Mouse (Mus musculus): Measurements from ENCODE around the gene Fmnl2. TPM values are rescaled to one million over a fixed set of nuclear protein-coding genes. Genes with fewer than 3 reads are reported as not detected.

Fmnl2 gene
- polyA plus RNA-seq, 1 experiment from 2014 or later, result 0.89 TPM

GRCm38 (mm10) chr2:52966227-52966626 is 108.6 kb downstream of the Fmnl2 start:
- Histone ChIP-seq H3K4me3 (ENCODE audit: low read depth, low read length) (no peak overlapping the region), H3K27ac (ENCODE audit: low read depth) (no peak overlapping the region), H3K9me3 (ENCODE audit: low read length) (no peaks in the 10 kb centered on the region), H3K4me2 (ENCODE audit: low read depth, low read length) (no peak overlapping the region), H3K4me1 (ENCODE audit: insufficient read depth) (no peaks in the 10 kb centered on the region; the same call in 1 of the 2 replicates), H3K27me3 (ENCODE audit: insufficient read depth, low read length) (no peaks in the 10 kb centered on the region), H3K9ac (replicated peaks) (no peak overlapping the region), H3K36me3 (replicated peaks; ENCODE audit: insufficient read depth, low read length) (no peaks in the 10 kb centered on the region)
- ATAC-seq (no peak), DNase-seq (no peak)
- TF ChIP-seq CTCF (IDR thresholded peaks at IDR 0.05; ENCODE audit: low read depth), result no peak
- no peak for TF ChIP-seq EP300 (IDR thresholded peaks at IDR 0.05; ENCODE audit: low read depth)
- 69% methylated on average over 5 of the region's 5 CpGs for WGBS (ENCODE audit: insufficient replicate concordance)

GRCm38 (mm10) chr2:52966820-52967460 is 109.3 kb downstream of the Fmnl2 start:
- H3K36me3 ChIP-seq (replicated peaks; ENCODE audit: insufficient read depth, low read length), result no peaks in the 10 kb centered on the region
- DNase-seq, result no peak
- TF ChIP-seq CTCF (IDR thresholded peaks at IDR 0.05; ENCODE audit: low read depth) (no peak), EP300 (IDR thresholded peaks at IDR 0.05; ENCODE audit: low read depth) (no peak)
- no peak overlapping the region for H3K4me3 ChIP-seq (ENCODE audit: low read depth, low read length)
- H3K4me2 ChIP-seq (ENCODE audit: low read depth, low read length), result no peak overlapping the region
- no peak overlapping the region for H3K9ac ChIP-seq (replicated peaks)
- H3K27ac ChIP-seq (ENCODE audit: low read depth), result peak overlapping the region; percentile 60; the same call in 1 of the 2 replicates
- 66% methylated on average over 12 of the region's 12 CpGs for WGBS (ENCODE audit: insufficient replicate concordance)
- ATAC-seq, result peak; percentile 38; the same call in 1 of the 2 replicates
- no peaks in the 10 kb centered on the region for H3K9me3 ChIP-seq (ENCODE audit: low read length)
- H3K27me3 ChIP-seq (ENCODE audit: insufficient read depth, low read length), result no peaks in the 10 kb centered on the region
- H3K4me1 ChIP-seq (ENCODE audit: insufficient read depth), result no peaks in the 10 kb centered on the region; the same call in 1 of the 2 replicates

GRCm38 (mm10) chr2:52967461-52967823 is 109.8 kb downstream of the Fmnl2 start:
- no peak overlapping the region for H3K4me3 ChIP-seq (ENCODE audit: low read depth, low read length)
- H3K4me2 ChIP-seq (ENCODE audit: low read depth, low read length), result no peak overlapping the region
- ATAC-seq (peak; percentile 43; the same call in 1 of the 2 replicates), DNase-seq (no peak)
- H3K9ac ChIP-seq (replicated peaks), result no peak overlapping the region
- H3K9me3 ChIP-seq (ENCODE audit: low read length), result no peaks in the 10 kb centered on the region
- no peaks in the 10 kb centered on the region; the same call in 1 of the 2 replicates for H3K4me1 ChIP-seq (ENCODE audit: insufficient read depth)
- H3K36me3 ChIP-seq (replicated peaks; ENCODE audit: insufficient read depth, low read length), result no peaks in the 10 kb centered on the region
- WGBS (ENCODE audit: insufficient replicate concordance), result 70% methylated on average over 5 of the region's 5 CpGs
- no peaks in the 10 kb centered on the region for H3K27me3 ChIP-seq (ENCODE audit: insufficient read depth, low read length)
- H3K27ac ChIP-seq (ENCODE audit: low read depth), result peak overlapping the region; percentile 60; the same call in 1 of the 2 replicates
- no peak for TF ChIP-seq EP300 (IDR thresholded peaks at IDR 0.05; ENCODE audit: low read depth)
- no peak for TF ChIP-seq CTCF (IDR thresholded peaks at IDR 0.05; ENCODE audit: low read depth)

- no peaks in the 10 kb centered on the region; the same call in 1 of the 2 replicates for H3K4me1 ChIP-seq (ENCODE audit: insufficient read depth)
- ATAC-seq (no peak), DNase-seq (no peak)
- no peak overlapping the region for H3K4me3 ChIP-seq (ENCODE audit: low read depth, low read length)
- no peak overlapping the region for H3K27ac ChIP-seq (ENCODE audit: low read depth)
- no peak overlapping the region for H3K9ac ChIP-seq (replicated peaks)
- 87% methylated on average over 2 of the region's 2 CpGs for WGBS (ENCODE audit: insufficient replicate concordance)
- no peaks in the 10 kb centered on the region for H3K27me3 ChIP-seq (ENCODE audit: insufficient read depth, low read length)
- H3K36me3 ChIP-seq (replicated peaks; ENCODE audit: insufficient read depth, low read length), result no peaks in the 10 kb centered on the region
- no peak overlapping the region for H3K4me2 ChIP-seq (ENCODE audit: low read depth, low read length)
- TF ChIP-seq EP300 (IDR thresholded peaks at IDR 0.05; ENCODE audit: low read depth), result no peak
- TF ChIP-seq CTCF (IDR thresholded peaks at IDR 0.05; ENCODE audit: low read depth), result no peak
- H3K9me3 ChIP-seq (ENCODE audit: low read length), result no peaks in the 10 kb centered on the region
Observed at GRCm38 (mm10) chr2:52968884-52969283, 111.2 kb downstream of the Fmnl2 start.

GRCm38 (mm10) chr2:52974056-52974455 is 116.4 kb downstream of the Fmnl2 start:
- no peak overlapping the region for H3K4me2 ChIP-seq (ENCODE audit: low read depth, low read length)
- 81% methylated on average over 6 of the region's 6 CpGs for WGBS (ENCODE audit: insufficient replicate concordance)
- ATAC-seq (no peak), DNase-seq (no peak)
- H3K36me3 ChIP-seq (replicated peaks; ENCODE audit: insufficient read depth, low read length), result no peaks in the 10 kb centered on the region
- no peaks in the 10 kb centered on the region for H3K27me3 ChIP-seq (ENCODE audit: insufficient read depth, low read length)
- TF ChIP-seq CTCF (IDR thresholded peaks at IDR 0.05; ENCODE audit: low read depth), result no peak
- TF ChIP-seq EP300 (IDR thresholded peaks at IDR 0.05; ENCODE audit: low read depth), result no peak
- H3K9me3 ChIP-seq (ENCODE audit: low read length), result no peaks in the 10 kb centered on the region
- no peaks in the 10 kb centered on the region for H3K4me1 ChIP-seq (ENCODE audit: insufficient read depth)
- H3K9ac ChIP-seq (replicated peaks), result no peak overlapping the region
- H3K27ac ChIP-seq (ENCODE audit: low read depth), result no peak overlapping the region
- H3K4me3 ChIP-seq (ENCODE audit: low read depth, low read length), result no peak overlapping the region

GRCm38 (mm10) chr2:52974776-52975175 is 117.1 kb downstream of the Fmnl2 start:
- Histone ChIP-seq H3K4me2 (ENCODE audit: low read depth, low read length) (no peak overlapping the region), H3K27ac (ENCODE audit: low read depth) (no peak overlapping the region), H3K4me1 (ENCODE audit: insufficient read depth) (no peaks in the 10 kb centered on the region), H3K9ac (replicated peaks) (no peak overlapping the region), H3K4me3 (ENCODE audit: low read depth, low read length) (no peak overlapping the region), H3K27me3 (ENCODE audit: insufficient read depth, low read length) (no peaks in the 10 kb centered on the region), H3K36me3 (replicated peaks; ENCODE audit: insufficient read depth, low read length) (no peaks in the 10 kb centered on the region), H3K9me3 (ENCODE audit: low read length) (no peaks in the 10 kb centered on the region)
- WGBS (ENCODE audit: insufficient replicate concordance), result 20% methylated on average over 1 of the region's 1 CpGs
- TF ChIP-seq EP300 (IDR thresholded peaks at IDR 0.05; ENCODE audit: low read depth) (no peak), CTCF (IDR thresholded peaks at IDR 0.05; ENCODE audit: low read depth) (no peak)
- no peak for ATAC-seq
- no peak for DNase-seq

Data from liver, postnatal 0 days (tissue).